Mouse (Mus musculus) forebrain, embryonic 15.5 days (tissue): ENCODE results near the gene Ankrd11. TPM values are rescaled to one million over a fixed set of nuclear protein-coding genes. Genes with fewer than 3 reads are reported as not detected.
A peak's percentile ranks its signal among the peaks of the same experiment; 100 is the strongest.

Experiments used
- ATAC-seq: fragments of 200-750 bp; cut with Nextera tagmentation; replicated peaks from 2 replicates; pipeline ENCODE4 v1.8.0; 2017; ENCODE audit warnings: mild to moderate bottlenecking, moderate TSS enrichment, moderate library complexity
- H3K27ac ChIP-seq: fragments of 300-500 bp; sonication (generic); replicated peaks from 2 replicates; pipeline ENCODE4 v1.5.1; 2015; ENCODE audit warnings: mild to moderate bottlenecking, inconsistent platforms
- H3K27me3 ChIP-seq: fragments of 300-500 bp; sonication (generic); 2 replicates; pipeline ENCODE4 v1.6.1; 2015; ENCODE audit warnings: inconsistent platforms
- H3K36me3 ChIP-seq: fragments of 300-500 bp; sonication (generic); 2 replicates; pipeline ENCODE4 v1.6.1; 2015; ENCODE audit warnings: mild to moderate bottlenecking, inconsistent platforms
- H3K4me1 ChIP-seq: fragments of 300-500 bp; sonication (generic); 2 replicates; pipeline ENCODE4 v1.6.1; 2015; ENCODE audit warnings: inconsistent platforms
- H3K4me2 ChIP-seq: fragments of 300-500 bp; sonication (generic); replicated peaks from 2 replicates; pipeline ENCODE4 v1.6.1; 2015; ENCODE audit warnings: mild to moderate bottlenecking, inconsistent platforms
- H3K4me3 ChIP-seq: fragments of 300-500 bp; sonication (generic); 2 replicates; pipeline ENCODE4 v1.5.1; 2015; ENCODE audit warnings: mild to moderate bottlenecking, inconsistent platforms
- H3K9ac ChIP-seq: fragments of 300-500 bp; sonication (generic); replicated peaks from 2 replicates; pipeline ENCODE4 v1.6.1; 2015; ENCODE audit warnings: mild to moderate bottlenecking, inconsistent platforms
- H3K9me3 ChIP-seq: fragments of 300-500 bp; sonication (generic); 2 replicates; pipeline ENCODE4 v1.6.1; 2016; ENCODE audit warnings: inconsistent platforms
- WGBS: fragments of 180-500 bp; shearing (Covaris S2); methylation state at CpG from one replicate; pipeline ENCODE4 v1.1.7; 2015; ENCODE audit warnings: mixed read lengths; 5-methylcytosine and 5-hydroxymethylcytosine counted together
- polyA plus RNA-seq: library from polyadenylated mRNA; unstranded; fragments of >200 nt; fragmentation: Nextera tagmentation; extraction: Ambion mirVana; gene quantifications from 2 replicates; pipeline ENCODE4 v1.2.1, GENCODE M21; 2015

Gene Ankrd11
- polyA plus RNA-seq, 1 experiment from 2014 or later = 53.3 TPM

DNA sequence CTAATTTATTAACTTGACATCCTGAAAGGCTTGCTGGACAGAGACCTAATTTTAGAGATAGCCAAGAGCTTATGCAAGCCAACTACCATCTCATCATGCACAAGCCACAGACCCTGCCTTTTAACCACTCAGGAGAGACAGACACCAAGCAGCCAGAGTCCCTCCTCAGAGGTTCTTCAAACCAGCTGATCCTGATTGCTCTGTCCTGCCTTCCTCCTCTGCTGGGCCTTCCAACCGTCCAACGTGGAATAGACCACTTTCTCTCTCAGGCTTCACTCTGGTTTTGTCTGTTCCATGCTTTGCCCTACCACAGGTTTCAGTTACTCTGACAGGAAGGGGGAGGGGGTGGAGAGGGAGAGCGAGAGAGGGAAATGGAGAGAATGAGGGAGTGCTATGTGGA is 125.3 kb downstream of the Ankrd11 start:
- no peak for ATAC-seq
- Histone ChIP-seq H3K4me3 (no peak overlapping the region), H3K4me1 (peaks cover 32% of the 10 kb centered on the region), H3K9me3 (no peaks in the 10 kb centered on the region), H3K36me3 (peaks cover 3% of the 10 kb centered on the region; the same call in 1 of the 2 replicates), H3K9ac (no peak overlapping the region), H3K4me2 (no peak overlapping the region), H3K27me3 (no peaks in the 10 kb centered on the region), H3K27ac (no peak overlapping the region)
- 68% methylated on average over 3 of the region's 3 CpGs for WGBS

DNA sequence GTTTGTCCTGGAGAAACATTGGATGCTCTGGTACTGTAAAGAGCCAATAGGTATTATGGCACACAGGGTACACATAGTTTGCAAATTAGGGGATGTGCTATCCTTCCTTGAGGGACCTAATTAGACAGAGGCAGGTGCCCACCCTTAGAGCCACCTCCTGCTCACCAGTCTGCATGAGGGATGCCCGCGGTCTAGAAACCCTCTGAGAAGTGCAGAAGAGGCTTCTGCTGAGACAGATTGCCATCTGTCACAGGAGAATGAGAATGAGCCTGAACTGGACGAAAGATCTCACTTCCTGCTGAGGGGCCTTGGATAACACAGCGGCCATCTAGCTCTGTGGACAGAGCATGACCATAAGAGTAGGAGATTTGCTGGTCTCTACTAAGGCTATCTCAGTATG is 129.2 kb downstream of the Ankrd11 start:
- Histone ChIP-seq H3K27me3 (no peaks in the 10 kb centered on the region), H3K27ac (0 out of 2 replicates have a peak overlapping the region, but pooled peaks have one; percentile 4), H3K9ac (no peak overlapping the region), H3K4me1 (peaks cover 11% of the 10 kb centered on the region; the same call in 1 of the 2 replicates), H3K36me3 (peaks cover 7% of the 10 kb centered on the region), H3K4me3 (no peak overlapping the region), H3K9me3 (no peaks in the 10 kb centered on the region), H3K4me2 (no peak overlapping the region)
- no peak for ATAC-seq
- 81% methylated on average over 4 of the region's 4 CpGs for WGBS

DNA sequence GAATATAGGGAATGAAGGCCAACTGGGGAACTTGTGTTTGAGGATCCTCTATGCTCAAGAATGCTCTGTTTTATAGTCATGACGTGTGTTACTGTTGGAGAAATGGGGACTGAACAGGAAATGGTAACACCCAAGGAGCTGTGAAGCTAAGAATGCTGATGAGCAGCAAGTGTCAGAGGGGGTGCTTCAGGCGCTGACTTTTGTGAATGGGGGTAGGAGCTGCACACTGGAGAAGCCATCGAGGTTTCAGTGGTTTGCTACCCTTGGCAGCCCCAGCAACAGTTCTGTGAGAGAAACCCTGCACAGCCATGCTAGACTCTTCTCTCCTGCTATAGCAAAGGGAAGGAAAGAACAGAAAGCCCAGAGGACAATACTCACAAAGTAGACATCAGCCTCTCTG is 129.9 kb downstream of the Ankrd11 start:
- Histone ChIP-seq H3K4me3 (no peak overlapping the region), H3K36me3 (peaks cover 7% of the 10 kb centered on the region), H3K4me2 (no peak overlapping the region), H3K9me3 (no peaks in the 10 kb centered on the region), H3K9ac (no peak overlapping the region), H3K27me3 (no peaks in the 10 kb centered on the region), H3K27ac (0 out of 2 replicates have a peak overlapping the region, but pooled peaks have one; percentile 4), H3K4me1 (0 out of 2 replicates have a peak, but pooled peaks cover 7% of the 10 kb centered on the region)
- no peak for ATAC-seq
- WGBS = 82% methylated on average over 3 of the region's 3 CpGs

DNA sequence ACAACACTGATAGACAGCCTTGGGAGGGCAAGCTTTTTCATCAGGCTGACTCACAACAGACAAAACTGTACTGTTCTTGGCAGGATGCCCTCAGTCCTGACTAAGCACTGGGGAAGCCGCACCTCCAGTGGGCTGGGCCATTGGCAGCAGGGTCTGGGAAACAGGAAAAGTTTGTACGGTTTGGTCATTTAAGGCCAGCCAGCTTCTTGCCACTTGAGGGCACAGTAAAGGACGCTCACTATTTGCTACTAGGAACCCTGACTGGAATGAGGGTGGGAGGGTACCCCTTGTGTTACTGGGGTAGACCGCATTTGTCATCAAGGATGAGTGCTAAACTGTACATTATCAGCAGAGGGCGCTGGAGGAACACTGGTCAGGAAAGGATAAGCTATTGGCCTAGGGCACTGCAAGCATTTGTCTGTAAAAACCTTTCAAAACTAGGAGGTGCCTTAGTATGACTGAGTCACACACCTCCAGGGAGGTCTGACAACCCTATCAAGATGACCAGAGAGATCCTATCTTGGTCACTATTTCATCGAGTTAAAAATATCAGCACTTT is 135.5 kb downstream of the Ankrd11 start:
- Histone ChIP-seq H3K4me2 (no peak overlapping the region), H3K4me3 (no peak overlapping the region), H3K4me1 (peaks cover 6% of the 10 kb centered on the region), H3K27me3 (no peaks in the 10 kb centered on the region), H3K36me3 (peaks cover 4% of the 10 kb centered on the region; the same call in 1 of the 2 replicates), H3K9me3 (no peaks in the 10 kb centered on the region), H3K27ac (0 out of 2 replicates have a peak overlapping the region, but pooled peaks have one; percentile 16), H3K9ac (no peak overlapping the region)
- peak; percentile 78 for ATAC-seq
- 36% methylated on average over 6 of the region's 6 CpGs for WGBS

DNA sequence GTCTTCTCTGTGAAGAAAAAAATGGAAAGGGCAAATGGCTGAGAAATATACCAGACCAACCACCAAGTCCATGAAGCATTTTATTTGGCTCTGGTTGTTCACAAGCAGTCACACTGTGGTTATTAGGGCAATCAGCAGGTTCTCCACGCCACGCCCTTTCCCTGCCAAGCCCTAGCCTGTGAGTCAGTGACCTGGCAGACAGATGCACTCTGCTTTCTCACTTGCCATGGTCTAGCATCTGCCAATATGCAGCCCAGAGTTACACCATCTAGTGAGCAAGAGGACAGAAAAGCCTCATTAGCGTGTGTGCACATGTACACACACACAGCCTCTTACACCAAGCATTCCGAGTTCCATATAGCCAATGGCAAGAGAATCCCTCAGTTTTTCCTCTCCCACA is 136.7 kb downstream of the Ankrd11 start:
- no peak for ATAC-seq
- H3K27ac ChIP-seq = no peak overlapping the region

DNA sequence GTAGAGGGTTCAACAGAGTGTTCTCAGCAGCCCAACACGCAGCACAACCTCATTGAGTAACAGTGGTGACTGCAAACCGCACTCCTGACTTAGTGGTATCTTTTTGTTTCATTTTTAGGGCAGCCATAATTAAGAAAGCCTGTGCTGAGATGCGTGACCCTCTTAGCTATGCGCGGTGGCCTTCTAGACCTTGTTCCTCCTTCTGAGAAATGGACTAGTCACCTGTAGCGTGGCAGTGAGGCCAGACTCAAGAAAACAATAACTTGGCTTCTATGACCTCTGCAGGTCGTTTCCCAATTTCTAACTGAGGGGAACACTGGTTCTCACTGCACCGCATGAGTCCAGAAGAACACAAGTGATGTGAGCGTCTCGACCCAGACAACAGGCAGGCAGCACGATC is 137.6 kb downstream of the Ankrd11 start:
- WGBS = 92% methylated on average over 11 of the region's 11 CpGs
- no peak overlapping the region for H3K9ac ChIP-seq
- H3K36me3 ChIP-seq = peaks cover 4% of the 10 kb centered on the region; the same call in 1 of the 2 replicates
- H3K27ac ChIP-seq = no peak overlapping the region
- no peaks in the 10 kb centered on the region for H3K9me3 ChIP-seq
- H3K4me1 ChIP-seq = peaks cover 6% of the 10 kb centered on the region
- no peak for ATAC-seq
- no peak overlapping the region for H3K4me2 ChIP-seq
- no peaks in the 10 kb centered on the region for H3K27me3 ChIP-seq
- H3K4me3 ChIP-seq = no peak overlapping the region

More for the DNA sequence above, 136.7 kb downstream of the Ankrd11 start:
- H3K36me3 ChIP-seq = peaks cover 4% of the 10 kb centered on the region; the same call in 1 of the 2 replicates
- H3K9me3 ChIP-seq = no peaks in the 10 kb centered on the region
- H3K9ac ChIP-seq = no peak overlapping the region
- H3K4me2 ChIP-seq = no peak overlapping the region
- H3K4me3 ChIP-seq = no peak overlapping the region
- no peaks in the 10 kb centered on the region for H3K27me3 ChIP-seq
- 90% methylated on average over 4 of the region's 4 CpGs for WGBS
- H3K4me1 ChIP-seq = peaks cover 6% of the 10 kb centered on the region

DNA sequence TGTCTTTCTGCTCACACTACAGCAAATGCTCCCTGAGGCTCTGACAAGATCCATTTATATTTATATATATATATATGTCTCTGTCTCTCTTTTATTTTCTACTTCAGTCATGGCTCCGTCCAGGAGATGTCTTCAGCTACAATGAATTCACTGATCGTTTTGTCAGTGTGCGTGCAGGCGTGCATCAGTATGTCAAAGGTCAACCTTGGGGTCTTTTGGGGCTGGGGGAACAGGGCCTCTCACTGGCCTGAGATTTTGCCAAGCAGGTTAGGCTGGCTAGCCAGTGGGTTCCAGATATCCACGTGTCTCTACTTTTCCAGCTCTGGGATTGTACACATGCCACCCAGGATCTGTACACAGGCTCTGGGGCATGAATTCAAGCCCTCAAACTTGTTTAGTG is 139.1 kb downstream of the Ankrd11 start:
- Histone ChIP-seq H3K27ac (no peak overlapping the region), H3K9ac (no peak overlapping the region), H3K4me1 (peaks cover 6% of the 10 kb centered on the region), H3K4me2 (no peak overlapping the region), H3K27me3 (no peaks in the 10 kb centered on the region), H3K9me3 (no peaks in the 10 kb centered on the region), H3K36me3 (peaks cover 11% of the 10 kb centered on the region), H3K4me3 (no peak overlapping the region)
- ATAC-seq = no peak
- WGBS = 32% methylated on average over 5 of the region's 5 CpGs

DNA sequence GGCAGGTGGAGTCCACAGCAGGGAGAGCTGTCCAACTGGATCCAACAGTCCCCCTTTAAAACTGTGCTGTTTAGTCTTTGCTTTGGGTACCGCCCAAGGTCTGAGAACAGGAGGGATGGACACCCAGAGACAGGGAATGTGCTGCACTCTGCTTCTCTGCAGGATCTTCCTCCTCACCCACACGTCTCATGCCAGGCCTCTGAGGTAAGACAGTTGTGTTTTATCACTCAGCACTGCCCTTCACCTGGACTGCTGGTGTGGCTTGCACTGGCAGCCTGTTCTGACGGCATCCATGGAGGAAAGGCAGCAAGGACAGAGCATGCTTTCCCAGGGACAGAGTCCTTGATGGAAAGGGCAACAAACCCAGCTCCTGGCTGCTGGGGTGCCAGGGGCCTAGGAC is 139.5 kb downstream of the Ankrd11 start:
- H3K4me3 ChIP-seq = no peak overlapping the region
- H3K27ac ChIP-seq = no peak overlapping the region
- no peak overlapping the region for H3K9ac ChIP-seq
- no peak overlapping the region for H3K4me2 ChIP-seq
- peaks cover 6% of the 10 kb centered on the region for H3K4me1 ChIP-seq
- no peaks in the 10 kb centered on the region for H3K9me3 ChIP-seq
- peaks cover 14% of the 10 kb centered on the region for H3K36me3 ChIP-seq
- WGBS = 57% methylated on average over 3 of the region's 3 CpGs
- no peaks in the 10 kb centered on the region for H3K27me3 ChIP-seq
- no peak for ATAC-seq

DNA sequence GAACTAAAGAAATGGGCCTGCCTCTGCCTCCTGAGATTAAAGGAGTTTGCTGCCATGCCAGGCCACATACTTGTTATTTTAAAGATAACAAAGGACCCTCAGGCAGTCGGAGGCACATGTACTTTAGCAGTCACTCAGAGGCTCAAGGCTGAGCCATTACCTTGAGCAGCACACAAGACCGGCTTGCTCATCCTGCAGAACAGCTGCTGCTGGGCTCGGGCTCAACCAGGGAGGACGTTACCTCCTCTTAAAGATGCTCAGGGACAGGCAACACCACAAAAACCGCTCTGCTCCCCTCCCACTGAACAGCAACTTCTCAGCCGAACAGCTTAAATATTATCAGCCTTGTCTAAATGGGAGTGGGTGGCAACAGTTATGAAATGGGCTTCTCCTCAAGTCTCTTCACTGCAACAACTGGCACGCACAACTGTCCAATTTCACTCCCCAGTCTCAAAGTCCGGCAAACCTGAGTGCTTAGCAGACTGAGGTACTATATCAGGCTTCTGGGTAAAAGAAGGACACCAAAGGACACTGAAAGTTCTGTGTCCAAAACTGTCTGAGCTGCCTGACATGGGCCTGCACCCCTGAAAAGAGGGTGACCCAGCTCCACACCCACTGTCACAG is 140.1 kb downstream of the Ankrd11 start:
- Histone ChIP-seq H3K4me2 (no peak overlapping the region), H3K36me3 (peaks cover 20% of the 10 kb centered on the region), H3K27me3 (no peaks in the 10 kb centered on the region), H3K4me3 (no peak overlapping the region), H3K27ac (no peak overlapping the region), H3K9ac (no peak overlapping the region), H3K4me1 (peaks cover 6% of the 10 kb centered on the region), H3K9me3 (no peaks in the 10 kb centered on the region)
- 84% methylated on average over 8 of the region's 8 CpGs for WGBS
- no peak for ATAC-seq

DNA sequence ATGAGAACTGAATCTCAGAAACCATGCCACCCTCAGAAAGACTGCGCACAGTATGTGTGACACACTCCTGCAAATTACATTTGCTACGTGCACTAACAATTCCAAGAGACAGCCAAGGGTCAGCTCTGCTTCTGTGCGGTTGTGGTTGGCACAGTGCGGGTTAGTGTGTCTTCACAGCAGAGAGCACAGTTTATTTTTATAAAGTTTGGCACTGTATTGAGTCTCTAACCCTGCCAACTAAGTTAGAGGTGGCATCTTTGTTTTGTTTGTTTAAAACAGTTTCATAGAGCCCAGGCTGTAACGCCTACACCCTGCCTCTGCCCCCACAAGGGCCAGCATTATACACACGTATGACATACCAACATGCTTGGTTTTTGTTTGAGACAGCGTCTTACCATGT is 140.6 kb downstream of the Ankrd11 start:
- ATAC-seq = no peak

DNA sequence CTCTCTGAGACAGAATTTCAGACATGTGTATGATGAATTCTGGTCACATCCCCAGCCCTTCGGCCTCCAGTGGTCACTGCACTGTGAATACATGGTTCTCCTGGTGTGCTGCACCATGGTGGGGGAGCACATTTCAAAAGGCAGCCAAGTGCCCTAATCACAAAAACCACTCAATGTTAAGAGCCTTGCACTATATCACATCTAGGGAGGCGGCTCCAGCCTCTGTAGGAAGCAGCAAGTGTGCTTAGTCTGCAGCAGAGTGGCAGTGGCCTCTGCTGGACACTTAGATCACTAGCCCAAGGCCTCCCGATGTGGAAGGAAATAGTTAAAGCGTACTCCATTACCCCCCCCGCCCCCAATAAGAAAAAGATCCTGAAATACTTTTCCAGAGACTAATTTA is 143.0 kb downstream of the Ankrd11 start:
- Histone ChIP-seq H3K4me3 (no peak overlapping the region), H3K4me1 (no peaks in the 10 kb centered on the region), H3K27ac (no peak overlapping the region), H3K4me2 (no peak overlapping the region), H3K9ac (no peak overlapping the region), H3K27me3 (no peaks in the 10 kb centered on the region), H3K36me3 (peaks cover 49% of the 10 kb centered on the region), H3K9me3 (no peaks in the 10 kb centered on the region)
- no peak for ATAC-seq
- 69% methylated on average over 5 of the region's 5 CpGs for WGBS

More for the DNA sequence above, 140.6 kb downstream of the Ankrd11 start:
- H3K4me2 ChIP-seq = no peak overlapping the region
- H3K27ac ChIP-seq = no peak overlapping the region
- H3K36me3 ChIP-seq = peaks cover 25% of the 10 kb centered on the region
- peaks cover 5% of the 10 kb centered on the region for H3K4me1 ChIP-seq
- no peak overlapping the region for H3K9ac ChIP-seq
- 89% methylated on average over 7 of the region's 7 CpGs for WGBS
- H3K4me3 ChIP-seq = no peak overlapping the region
- H3K27me3 ChIP-seq = no peaks in the 10 kb centered on the region
- H3K9me3 ChIP-seq = no peaks in the 10 kb centered on the region

DNA sequence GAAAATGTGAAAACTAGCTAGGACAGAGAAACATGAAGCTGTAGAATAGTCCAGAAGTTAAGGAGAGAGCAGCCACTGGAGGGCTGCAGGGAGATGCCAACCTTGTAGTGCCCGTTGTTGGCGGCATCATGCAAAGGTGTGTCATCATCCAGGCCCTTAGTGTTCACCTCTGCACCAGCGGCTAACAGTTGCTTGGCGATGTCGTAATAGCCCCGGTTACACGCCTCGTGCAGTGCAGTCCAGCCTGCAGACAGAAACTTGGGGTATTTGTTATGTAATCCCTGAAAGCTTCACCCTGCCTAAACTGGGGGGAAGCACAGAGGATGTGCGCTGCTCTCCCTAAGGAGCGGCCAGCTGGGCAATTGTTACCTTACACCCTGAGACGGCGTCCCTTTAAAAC is 143.6 kb downstream of the Ankrd11 start:
- no peak for ATAC-seq

More for the DNA sequence above, 143.6 kb downstream of the Ankrd11 start:
- Histone ChIP-seq H3K27ac (no peak overlapping the region), H3K4me1 (no peaks in the 10 kb centered on the region), H3K9ac (no peak overlapping the region), H3K4me3 (no peak overlapping the region), H3K9me3 (no peaks in the 10 kb centered on the region), H3K27me3 (no peaks in the 10 kb centered on the region), H3K36me3 (peaks cover 55% of the 10 kb centered on the region), H3K4me2 (no peak overlapping the region)
- WGBS = 92% methylated on average over 12 of the region's 12 CpGs
